Mouse (Mus musculus) bone marrow, adult 2 months (tissue): Measurements from ENCODE around the gene Pmpcb.

Experiments
- CTCF ChIP-seq: fragments of 200-500 bp; IDR thresholded peaks from 2 replicates; pipeline ENCODE4 v1.5.1; 2011; ENCODE audit warnings: low read length, control low read depth; ENCODE audit not compliant: control insufficient read depth, insufficient read depth
- POLR2A ChIP-seq: fragments of 200-500 bp; IDR thresholded peaks from 2 replicates; pipeline ENCODE4 v1.6.1; 2011; ENCODE audit warnings: low read depth, mild to moderate bottlenecking, control low read depth, low read length, borderline replicate concordance; ENCODE audit not compliant: control insufficient read depth

- TF ChIP-seq POLR2A = no peak
- TF ChIP-seq CTCF = no peak
Measured at GRCm38 (mm10) chr5:21737620-21738019, 679 bp downstream of the Pmpcb start.
